Mouse (Mus musculus) kidney, postnatal 0 days (tissue): Measurements from ENCODE around the gene Tubb4a. TPM values are rescaled to one million over a fixed set of nuclear protein-coding genes. Genes with fewer than 3 reads are reported as not detected.
"Not testable (repeated sequence)": the region's sequence is repeated elsewhere in the genome, so short reads cannot be mapped to it uniquely, and the experiment has no call there.

Experiments used
- ATAC-seq: fragments of 200-750 bp; cut with Nextera tagmentation; replicated peaks from 2 replicates; pipeline ENCODE4 v1.8.0; 2017; ENCODE audit warnings: low read depth, moderate number of reproducible peaks, moderate TSS enrichment, moderate library complexity; ENCODE audit not compliant: low FRiP score
- DNase-seq: peaks from one replicate; pipeline ENCODE4 v3.0.0-alpha.2; 2016; ENCODE audit warnings: low spot score
- H3K27ac ChIP-seq: fragments of 300-500 bp; sonication (generic); 2 replicates; pipeline ENCODE4 v1.5.1; 2014; ENCODE audit warnings: mild to moderate bottlenecking
- H3K27me3 ChIP-seq: fragments of 300-500 bp; sonication (generic); 2 replicates; pipeline ENCODE4 v1.6.1; 2014; ENCODE audit warnings: low read length, mixed read lengths; ENCODE audit not compliant: insufficient read depth
- H3K36me3 ChIP-seq: fragments of 300-500 bp; sonication (generic); 2 replicates; pipeline ENCODE4 v1.6.1; 2014; ENCODE audit warnings: low read length, mixed read lengths; ENCODE audit not compliant: insufficient read depth
- H3K4me1 ChIP-seq: fragments of 300-500 bp; sonication (generic); replicated peaks from 2 replicates; pipeline ENCODE4 v1.6.1; 2014; ENCODE audit warnings: antibody characterized with exemption, low read length, mixed read lengths; ENCODE audit not compliant: insufficient read depth
- H3K4me2 ChIP-seq: fragments of 300-500 bp; sonication (generic); 2 replicates; pipeline ENCODE4 v1.6.1; 2014; ENCODE audit warnings: mild to moderate bottlenecking, low read length, moderate library complexity, mixed read lengths
- H3K4me3 ChIP-seq: fragments of 300-500 bp; sonication (generic); replicated peaks from 2 replicates; pipeline ENCODE4 v1.5.1; 2014; ENCODE audit warnings: low read depth, low read length
- H3K9ac ChIP-seq: fragments of 300-500 bp; sonication (generic); 2 replicates; pipeline ENCODE4 v1.6.1; 2014; ENCODE audit warnings: low read depth, low read length
- H3K9me3 ChIP-seq: fragments of 300-500 bp; sonication (generic); replicated peaks from 2 replicates; pipeline ENCODE4 v1.6.1; 2016; ENCODE audit warnings: low read length, inconsistent platforms, mixed read lengths
- CTCF ChIP-seq: IDR thresholded peaks from 2 replicates; pipeline ENCODE4 v1.5.1; 2016; ENCODE audit warnings: antibody characterized with exemption, low read depth, mild to moderate bottlenecking, moderate library complexity
- WGBS: fragments of 180-500 bp; shearing (Covaris S2); extraction: QIAGEN DNeasy Blood & Tissue Kit; methylation state at CpG from one replicate; pipeline ENCODE4 v1.1.7; 2014; 5-methylcytosine and 5-hydroxymethylcytosine counted together
- polyA plus RNA-seq: library from polyadenylated mRNA; unstranded; fragments of >200 nt; fragmentation: Nextera tagmentation; extraction: Ambion mirVana; gene quantifications from 2 replicates; pipeline ENCODE4 v1.2.1, GENCODE M21; 2015

Gene Tubb4a
- 15.4 and 16.4 TPM in 2 replicates for polyA plus RNA-seq

- DNase-seq, result peak; percentile 50
- H3K36me3 ChIP-seq, result no peaks in the 10 kb centered on the region
- H3K4me1 ChIP-seq, result peaks cover 6% of the 10 kb centered on the region
- H3K9ac ChIP-seq, result peak within 1 kb of the TSS; percentile 24; the same call in 1 of the 2 replicates
- peak within 1 kb of the TSS; percentile 39 for H3K4me3 ChIP-seq
- ATAC-seq, result peak; percentile 77
- no peak for TF ChIP-seq CTCF
- H3K4me2 ChIP-seq, result peak within 1 kb of the TSS; percentile 53
- WGBS, result 2% methylated on average over 31 of the region's 31 CpGs
- no peak within 1 kb of the TSS for H3K27ac ChIP-seq
- no peaks in the 10 kb centered on the region for H3K27me3 ChIP-seq
- H3K9me3 ChIP-seq, result no peaks in the 10 kb centered on the region
Observed at GRCm38 (mm10) chr17:57087049-57087832, at the start of gene Tubb4a. Gene Tubb4a, minus strand, starts transcription at chr17:57087782.

DNA sequence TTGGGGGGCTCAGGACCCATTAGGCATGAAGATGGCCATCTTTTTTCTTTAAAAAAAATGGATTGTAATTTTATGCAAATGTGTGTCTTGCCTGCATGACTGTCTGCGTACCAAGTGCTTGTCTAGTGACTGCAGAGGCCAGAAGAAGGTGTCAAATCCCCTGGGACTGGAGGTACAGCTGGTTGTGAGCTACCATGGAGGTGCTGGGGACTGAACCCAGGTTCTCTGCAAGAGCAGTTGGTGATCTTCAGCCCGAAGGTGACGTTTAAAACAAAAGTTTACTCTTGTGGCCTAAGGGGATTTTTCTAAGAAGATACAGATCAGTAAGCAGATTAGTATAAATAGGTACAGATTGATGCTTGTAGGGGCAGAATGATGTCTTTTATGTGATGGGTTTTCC is 48.1 kb upstream of the Tubb4a start:
- H3K4me2 ChIP-seq, result no peak overlapping the region
- no peak for DNase-seq

GRCm38 (mm10) chr17:57134693-57135092 is 47.1 kb upstream of the Tubb4a start:
- DNase-seq, result no peak
- H3K4me1 ChIP-seq, result no peaks in the 10 kb centered on the region
- H3K36me3 ChIP-seq, result no peaks in the 10 kb centered on the region
- 85% methylated on average over 2 of the region's 2 CpGs for WGBS
- ATAC-seq, result no peak
- TF ChIP-seq CTCF, result no peak
- no peaks in the 10 kb centered on the region for H3K9me3 ChIP-seq
- no peak overlapping the region for H3K4me2 ChIP-seq
- H3K27ac ChIP-seq, result no peak overlapping the region
- no peak overlapping the region for H3K9ac ChIP-seq
- H3K4me3 ChIP-seq, result no peak overlapping the region
- no peaks in the 10 kb centered on the region for H3K27me3 ChIP-seq

More for the DNA sequence above, 48.1 kb upstream of the Tubb4a start:
- Histone ChIP-seq H3K4me1 (no peaks in the 10 kb centered on the region), H3K36me3 (no peaks in the 10 kb centered on the region), H3K9me3 (no peaks in the 10 kb centered on the region), H3K27ac (no peak overlapping the region), H3K4me3 (no peak overlapping the region), H3K27me3 (no peaks in the 10 kb centered on the region), H3K9ac (no peak overlapping the region)
- ATAC-seq, result no peak
- TF ChIP-seq CTCF, result no peak
- WGBS, result 82% methylated on average over 3 of the region's 3 CpGs

DNA sequence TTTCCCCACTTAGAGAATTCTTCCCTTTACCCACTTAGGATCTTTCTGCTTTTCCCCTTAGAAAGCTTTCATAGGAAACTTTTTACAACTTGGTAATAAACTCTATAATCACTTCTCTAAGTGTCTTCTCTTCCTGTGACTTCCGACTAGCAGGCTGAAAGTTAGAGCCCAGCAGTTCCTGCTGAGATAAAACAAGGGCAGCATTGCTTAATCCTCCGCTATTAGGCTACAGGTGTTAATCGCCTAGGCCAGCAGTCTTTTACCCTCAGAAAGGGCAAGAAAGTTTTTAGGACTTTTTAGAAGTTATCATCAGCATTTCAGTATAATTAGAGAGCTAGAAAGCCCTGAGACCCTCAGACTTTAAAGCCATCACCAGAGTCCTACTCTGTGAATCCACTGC is 46.4 kb upstream of the Tubb4a start:
- not testable (repeated sequence) for H3K4me3 ChIP-seq, DNase-seq, H3K27me3 ChIP-seq, H3K27ac ChIP-seq, H3K4me1 ChIP-seq, ATAC-seq, H3K9me3 ChIP-seq, H3K9ac ChIP-seq, H3K36me3 ChIP-seq, H3K4me2 ChIP-seq
- 12% methylated on average over 3 of the region's 3 CpGs for WGBS

- Histone ChIP-seq H3K4me3 (no peak overlapping the region), H3K4me2 (no peak overlapping the region), H3K27ac (no peak overlapping the region), H3K9ac (no peak overlapping the region), H3K36me3 (no peaks in the 10 kb centered on the region), H3K4me1 (no peaks in the 10 kb centered on the region), H3K9me3 (no peaks in the 10 kb centered on the region), H3K27me3 (no peaks in the 10 kb centered on the region)
- DNase-seq (no peak), ATAC-seq (no peak)
- 68% methylated on average over 1 of the region's 1 CpGs for WGBS
- no peak for TF ChIP-seq CTCF
Observed at GRCm38 (mm10) chr17:57131793-57132192, 44.2 kb upstream of the Tubb4a start.

DNA sequence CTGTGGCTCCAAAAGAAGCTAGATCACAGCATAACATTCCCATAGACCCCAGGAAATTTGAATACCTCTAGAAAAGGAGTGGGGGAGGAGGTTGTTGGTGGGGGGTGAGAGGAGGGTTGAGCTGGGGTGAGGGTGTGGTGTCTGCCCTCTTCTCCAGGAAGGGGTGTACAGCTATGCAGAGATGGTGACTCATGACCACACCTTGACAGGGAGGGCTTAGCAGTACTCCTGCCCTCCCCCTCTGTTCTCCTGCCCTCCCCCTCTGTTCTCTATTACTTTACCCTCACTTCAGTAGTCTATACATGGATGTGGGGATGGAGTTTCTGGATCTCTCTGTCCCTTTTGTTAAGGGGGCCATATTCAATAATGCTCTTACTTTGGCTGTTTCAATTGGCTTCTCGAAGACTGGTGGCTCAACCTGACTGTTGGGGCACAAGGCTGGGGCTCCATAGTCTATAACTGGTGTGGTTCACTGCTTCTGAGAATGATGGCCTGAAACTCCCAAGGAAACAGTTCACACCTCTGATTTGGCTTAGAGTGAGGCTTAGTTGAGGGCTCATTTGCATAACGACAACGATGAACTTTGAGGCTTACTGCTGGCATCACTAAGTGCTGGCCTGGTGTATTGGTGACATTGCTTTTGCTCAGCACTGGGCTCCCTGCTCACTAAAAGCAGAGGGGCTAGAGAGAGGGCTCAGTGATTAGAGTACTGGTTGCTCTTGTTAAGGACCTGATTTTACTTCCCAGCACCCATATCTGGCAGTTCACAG is 38.5 kb upstream of the Tubb4a start:
- H3K9ac ChIP-seq, result no peak overlapping the region
- WGBS, result 55% methylated on average over 3 of the region's 3 CpGs
- ATAC-seq, result no peak
- H3K27ac ChIP-seq, result no peak overlapping the region
- no peak overlapping the region for H3K4me2 ChIP-seq
- H3K4me3 ChIP-seq, result no peak overlapping the region
- no peaks in the 10 kb centered on the region for H3K4me1 ChIP-seq
- no peak for TF ChIP-seq CTCF
- no peaks in the 10 kb centered on the region for H3K36me3 ChIP-seq
- DNase-seq, result no peak
- H3K9me3 ChIP-seq, result no peaks in the 10 kb centered on the region
- H3K27me3 ChIP-seq, result no peaks in the 10 kb centered on the region
